Mouse (Mus musculus): ENCODE results near the gene Spag9. TPM values are rescaled to one million over a fixed set of nuclear protein-coding genes. Genes with fewer than 3 reads are reported as not detected.

Spag9 gene
- polyA plus RNA-seq, 1 experiment from 2014 or later = 107 TPM

GRCm38 (mm10) chr11:93957746-93958145, 38.1 kb upstream of the Spag9 start:
- Histone ChIP-seq H3K27ac (ENCODE audit: low read depth, low read length) (no peak overlapping the region), H3K9me3 (ENCODE audit: control insufficient read depth, low read length) (no peaks in the 10 kb centered on the region), H3K9ac (ENCODE audit: low read length) (no peak overlapping the region), H3K36me3 (ENCODE audit: control insufficient read depth, insufficient read depth, low read length) (peaks cover 26% of the 10 kb centered on the region; the same call in 1 of the 2 replicates), H3K27me3 (ENCODE audit: control insufficient read depth, insufficient read depth, low read length) (no peaks in the 10 kb centered on the region), H3K4me3 (ENCODE audit: low read depth, low read length) (no peak overlapping the region), H3K4me1 (ENCODE audit: control insufficient read depth, insufficient read depth, low read length) (peaks cover 13% of the 10 kb centered on the region), H3K4me2 (no peak overlapping the region)
- no peak for ATAC-seq (ENCODE audit: low FRiP score)
- 80% methylated on average over 4 of the region's 4 CpGs for WGBS
- peak; percentile 76 for DNase-seq (ENCODE audit: low spot score, missing footprints)

- Histone ChIP-seq H3K9me3 (ENCODE audit: control insufficient read depth, low read length) (no peaks in the 10 kb centered on the region), H3K36me3 (ENCODE audit: control insufficient read depth, insufficient read depth, low read length) (peaks cover 49% of the 10 kb centered on the region), H3K4me3 (ENCODE audit: low read depth, low read length) (no peak overlapping the region), H3K27ac (ENCODE audit: low read depth, low read length) (no peak overlapping the region), H3K4me1 (ENCODE audit: control insufficient read depth, insufficient read depth, low read length) (peaks cover under 1% of the 10 kb centered on the region; the same call in 1 of the 2 replicates), H3K27me3 (ENCODE audit: control insufficient read depth, insufficient read depth, low read length) (no peaks in the 10 kb centered on the region), H3K9ac (ENCODE audit: low read length) (no peak overlapping the region), H3K4me2 (no peak overlapping the region)
- DNase-seq (ENCODE audit: low spot score, missing footprints) (no peak), ATAC-seq (ENCODE audit: low FRiP score) (no peak)
- 93% methylated on average over 6 of the region's 6 CpGs for WGBS
Measured at GRCm38 (mm10) chr11:93961482-93961881, 34.4 kb upstream of the Spag9 start.

- Histone ChIP-seq H3K4me2 (no peak overlapping the region), H3K9me3 (ENCODE audit: control insufficient read depth, low read length) (no peaks in the 10 kb centered on the region), H3K27ac (ENCODE audit: low read depth, low read length) (no peak overlapping the region), H3K27me3 (ENCODE audit: control insufficient read depth, insufficient read depth, low read length) (no peaks in the 10 kb centered on the region), H3K4me3 (ENCODE audit: low read depth, low read length) (no peak overlapping the region), H3K4me1 (ENCODE audit: control insufficient read depth, insufficient read depth, low read length) (peaks cover 8% of the 10 kb centered on the region), H3K9ac (ENCODE audit: low read length) (no peak overlapping the region), H3K36me3 (ENCODE audit: control insufficient read depth, insufficient read depth, low read length) (peaks cover 45% of the 10 kb centered on the region)
- 82% methylated on average over 4 of the region's 4 CpGs for WGBS
- DNase-seq (ENCODE audit: low spot score, missing footprints) = no peak
- no peak for ATAC-seq (ENCODE audit: low FRiP score)
Measured at GRCm38 (mm10) chr11:93963013-93963412, 32.9 kb upstream of the Spag9 start.

- peaks cover 37% of the 10 kb centered on the region for H3K36me3 ChIP-seq (ENCODE audit: control insufficient read depth, insufficient read depth, low read length)
- no peaks in the 10 kb centered on the region for H3K9me3 ChIP-seq (ENCODE audit: control insufficient read depth, low read length)
- no peak for ATAC-seq (ENCODE audit: low FRiP score)
- no peak overlapping the region for H3K4me2 ChIP-seq
- H3K9ac ChIP-seq (ENCODE audit: low read length) = no peak overlapping the region
- H3K27me3 ChIP-seq (ENCODE audit: control insufficient read depth, insufficient read depth, low read length) = no peaks in the 10 kb centered on the region
- no peak overlapping the region for H3K27ac ChIP-seq (ENCODE audit: low read depth, low read length)
- WGBS = 91% methylated on average over 6 of the region's 6 CpGs
- H3K4me3 ChIP-seq (ENCODE audit: low read depth, low read length) = no peak overlapping the region
- H3K4me1 ChIP-seq (ENCODE audit: control insufficient read depth, insufficient read depth, low read length) = peaks cover 8% of the 10 kb centered on the region
- DNase-seq (ENCODE audit: low spot score, missing footprints) = no peak
Measured at GRCm38 (mm10) chr11:93965391-93965790, 30.5 kb upstream of the Spag9 start.

GRCm38 (mm10) chr11:93967381-93967780, 28.5 kb upstream of the Spag9 start:
- Histone ChIP-seq H3K4me2 (peak overlapping the region; percentile 65), H3K27me3 (ENCODE audit: control insufficient read depth, insufficient read depth, low read length) (no peaks in the 10 kb centered on the region), H3K4me1 (ENCODE audit: control insufficient read depth, insufficient read depth, low read length) (peaks cover 8% of the 10 kb centered on the region), H3K36me3 (ENCODE audit: control insufficient read depth, insufficient read depth, low read length) (peaks cover 26% of the 10 kb centered on the region), H3K9me3 (ENCODE audit: control insufficient read depth, low read length) (no peaks in the 10 kb centered on the region), H3K4me3 (ENCODE audit: low read depth, low read length) (peak overlapping the region; percentile 69), H3K9ac (ENCODE audit: low read length) (peak overlapping the region; percentile 83), H3K27ac (ENCODE audit: low read depth, low read length) (no peak overlapping the region)
- 7% methylated on average over 11 of the region's 11 CpGs for WGBS
- DNase-seq (ENCODE audit: low spot score, missing footprints) = peak; percentile 85
- ATAC-seq (ENCODE audit: low FRiP score) = no peak

GRCm38 (mm10) chr11:93968005-93968847, 27.7 kb upstream of the Spag9 start, which contains the start of the genes Gm20390 and Nme1:
TSS of gene Gm20390 (minus strand) at chr11:93968293.
TSS of gene Nme1 (minus strand) at chr11:93968521.
- under 1% methylated on average over 40 of the region's 40 CpGs for WGBS
- H3K4me1 ChIP-seq (ENCODE audit: control insufficient read depth, insufficient read depth, low read length) = peaks cover 8% of the 10 kb centered on the region
- ATAC-seq (ENCODE audit: low FRiP score) = peak; percentile 97
- peak within 1 kb of the TSS; percentile 27 for H3K27ac ChIP-seq (ENCODE audit: low read depth, low read length)
- no peaks in the 10 kb centered on the region for H3K27me3 ChIP-seq (ENCODE audit: control insufficient read depth, insufficient read depth, low read length)
- peak; percentile 100 for DNase-seq (ENCODE audit: low spot score, missing footprints)
- peak within 1 kb of the TSS; percentile 69 for H3K4me3 ChIP-seq (ENCODE audit: low read depth, low read length)
- no peaks in the 10 kb centered on the region for H3K9me3 ChIP-seq (ENCODE audit: control insufficient read depth, low read length)
- H3K9ac ChIP-seq (ENCODE audit: low read length) = peak within 1 kb of the TSS; percentile 83
- peak within 1 kb of the TSS; percentile 65 for H3K4me2 ChIP-seq
- peaks cover 18% of the 10 kb centered on the region for H3K36me3 ChIP-seq (ENCODE audit: control insufficient read depth, insufficient read depth, low read length)

- peak overlapping the region; percentile 27; the same call in 1 of the 2 replicates for H3K27ac ChIP-seq (ENCODE audit: low read depth, low read length)
- no peaks in the 10 kb centered on the region for H3K27me3 ChIP-seq (ENCODE audit: control insufficient read depth, insufficient read depth, low read length)
- 52% methylated on average over 6 of the region's 6 CpGs for WGBS
- peaks cover 8% of the 10 kb centered on the region for H3K4me1 ChIP-seq (ENCODE audit: control insufficient read depth, insufficient read depth, low read length)
- H3K9me3 ChIP-seq (ENCODE audit: control insufficient read depth, low read length) = no peaks in the 10 kb centered on the region
- peak overlapping the region; percentile 38 for H3K4me2 ChIP-seq
- H3K36me3 ChIP-seq (ENCODE audit: control insufficient read depth, insufficient read depth, low read length) = peaks cover 13% of the 10 kb centered on the region
- H3K9ac ChIP-seq (ENCODE audit: low read length) = peak overlapping the region; percentile 50; the same call in 1 of the 2 replicates
- ATAC-seq (ENCODE audit: low FRiP score) (no peak), DNase-seq (ENCODE audit: low spot score, missing footprints) (no peak)
- H3K4me3 ChIP-seq (ENCODE audit: low read depth, low read length) = peak overlapping the region; percentile 69; the same call in 1 of the 2 replicates
Measured at GRCm38 (mm10) chr11:93968848-93969128, 27.1 kb upstream of the Spag9 start.

GRCm38 (mm10) chr11:93969171-93969570, 26.7 kb upstream of the Spag9 start:
- peaks cover 10% of the 10 kb centered on the region for H3K36me3 ChIP-seq (ENCODE audit: control insufficient read depth, insufficient read depth, low read length)
- no peaks in the 10 kb centered on the region for H3K27me3 ChIP-seq (ENCODE audit: control insufficient read depth, insufficient read depth, low read length)
- ATAC-seq (ENCODE audit: low FRiP score) (no peak), DNase-seq (ENCODE audit: low spot score, missing footprints) (peak; percentile 68)
- H3K4me2 ChIP-seq = no peak overlapping the region
- H3K4me3 ChIP-seq (ENCODE audit: low read depth, low read length) = no peak overlapping the region
- no peak overlapping the region for H3K27ac ChIP-seq (ENCODE audit: low read depth, low read length)
- WGBS = 92% methylated on average over 6 of the region's 6 CpGs
- no peak overlapping the region for H3K9ac ChIP-seq (ENCODE audit: low read length)
- H3K4me1 ChIP-seq (ENCODE audit: control insufficient read depth, insufficient read depth, low read length) = peaks cover 8% of the 10 kb centered on the region
- H3K9me3 ChIP-seq (ENCODE audit: control insufficient read depth, low read length) = no peaks in the 10 kb centered on the region

GRCm38 (mm10) chr11:93969799-93970198, 26.1 kb upstream of the Spag9 start:
- H3K4me2 ChIP-seq = no peak overlapping the region
- peaks cover 7% of the 10 kb centered on the region for H3K36me3 ChIP-seq (ENCODE audit: control insufficient read depth, insufficient read depth, low read length)
- no peak overlapping the region for H3K27ac ChIP-seq (ENCODE audit: low read depth, low read length)
- H3K9me3 ChIP-seq (ENCODE audit: control insufficient read depth, low read length) = no peaks in the 10 kb centered on the region
- WGBS = 72% methylated on average over 1 of the region's 1 CpGs
- H3K4me3 ChIP-seq (ENCODE audit: low read depth, low read length) = no peak overlapping the region
- no peak overlapping the region for H3K9ac ChIP-seq (ENCODE audit: low read length)
- DNase-seq (ENCODE audit: low spot score, missing footprints) = peak; percentile 60
- peaks cover 8% of the 10 kb centered on the region for H3K4me1 ChIP-seq (ENCODE audit: control insufficient read depth, insufficient read depth, low read length)
- ATAC-seq (ENCODE audit: low FRiP score) = no peak
- H3K27me3 ChIP-seq (ENCODE audit: control insufficient read depth, insufficient read depth, low read length) = no peaks in the 10 kb centered on the region
